Mouse (Mus musculus) MEL (cell line): ENCODE measurements around the gene Col15a1.

Experiments
- CHD2 ChIP-seq: IDR thresholded peaks from 2 replicates; pipeline ENCODE4 v1.6.1; 2011; ENCODE audit warnings: low read length, improper control_type of control experiment
- CTCF ChIP-seq, 3 experiments: IDR thresholded peaks in 2 of 3; conservative IDR thresholded peaks in 1 of 3; 2 replicates each; pipeline ENCODE4 v1.5.1; 2011 to 2012; ENCODE audit warnings: low read length in 3 of 3, low read depth in 2 of 3, mild to moderate bottlenecking in 2 of 3, improper control_type of control experiment in 1 of 3, inconsistent platforms in 1 of 3, mixed read lengths in 1 of 3, moderate library complexity in 1 of 3; ENCODE audit not compliant: control insufficient read depth in 1 of 3, insufficient read depth in 1 of 3, poor library complexity in 1 of 3, severe bottlenecking in 1 of 3
- KAT2A ChIP-seq: conservative IDR thresholded peaks from 2 replicates; pipeline ENCODE4 v1.6.1; 2012; ENCODE audit warnings: low read depth, low read length, improper control_type of control experiment, inconsistent platforms
- MEF2A ChIP-seq: IDR thresholded peaks from 2 replicates; pipeline ENCODE4 v1.6.1; 2014; ENCODE audit warnings: low read depth, mild to moderate bottlenecking, inconsistent platforms, low read length, improper control_type of control experiment; ENCODE audit not compliant: poor library complexity, insufficient replicate concordance, severe bottlenecking; ENCODE audit errors: extremely low read depth
- MYB ChIP-seq: IDR thresholded peaks from 2 replicates; pipeline ENCODE4 v1.6.1; 2011; ENCODE audit warnings: mild to moderate bottlenecking, low read depth, low read length, improper control_type of control experiment
- MYC ChIP-seq: IDR thresholded peaks from 2 replicates; pipeline ENCODE4 v1.6.1; 2011; ENCODE audit warnings: low read depth, mild to moderate bottlenecking, low read length, improper control_type of control experiment, moderate library complexity
- NELFE ChIP-seq: IDR thresholded peaks from 2 replicates; pipeline ENCODE4 v1.6.1; 2011; ENCODE audit warnings: low read depth, low read length, improper control_type of control experiment
- POLR2A ChIP-seq, 2 experiments: IDR thresholded peaks; 2 replicates each; pipeline ENCODE4 v1.6.1; 2011 to 2012; ENCODE audit warnings: low read length in 2 of 2, mild to moderate bottlenecking in 2 of 2, control low read depth in 1 of 2, improper control_type of control experiment in 1 of 2, low read depth in 1 of 2, moderate library complexity in 1 of 2; ENCODE audit not compliant: control insufficient read depth in 1 of 2, insufficient read depth in 1 of 2, poor library complexity in 1 of 2
- ZMIZ1 ChIP-seq: IDR thresholded peaks from 2 replicates; pipeline ENCODE4 v1.6.1; 2012; ENCODE audit warnings: low read depth, mild to moderate bottlenecking, inconsistent platforms, low read length, improper control_type of control experiment, moderate library complexity

GRCm38 (mm10) chr4:47184058-47184661 is 23.8 kb upstream of the Col15a1 start:
- TF ChIP-seq CTCF (IDR thresholded peaks at IDR 0.05 in 2 of 3, conservative IDR thresholded peaks at IDR 0.05 in 1 of 3; ENCODE audit: control insufficient read depth in 1 of 3, insufficient read depth in 1 of 3, low read depth in 2 of 3, low read length in 3 of 3, poor library complexity in 1 of 3, severe bottlenecking in 1 of 3) (no peak), MYC (no peak), MYB (no peak), CHD2 (no peak), POLR2A (IDR thresholded peaks at IDR 0.05; ENCODE audit: control insufficient read depth in 1 of 2, insufficient read depth in 1 of 2, low read depth in 1 of 2, low read length in 2 of 2, poor library complexity in 1 of 2) (no peak), MEF2A (no peak), KAT2A (no peak), ZMIZ1 (no peak), NELFE (no peak)
